Mouse (Mus musculus): ENCODE data around the gene Cenpc1.

Gene Cenpc1

GRCm38 (mm10) chr5:85962791-85963190, 102.6 kb downstream of the Cenpc1 start:
- Histone ChIP-seq H3K36me3 (ENCODE audit: control insufficient read depth, insufficient read depth, low read length, poor library complexity, severe bottlenecking) (no peaks in the 10 kb centered on the region), H3K27me3 (ENCODE audit: control insufficient read depth, insufficient read depth, low read length, poor library complexity, severe bottlenecking) (no peaks in the 10 kb centered on the region)
- no peak for DNase-seq (ENCODE audit: low read depth, low spot score)

All from splenic B cell, adult 2 months (primary cell).